Mouse (Mus musculus) liver (tissue): ENCODE results near the gene Gpc6.

ENCODE experiments used
- DNase-seq: peaks from one replicate; pipeline ENCODE4 v3.0.0-alpha.2; 2020; ENCODE audit warnings: mixed read lengths

Gene Gpc6

DNA sequence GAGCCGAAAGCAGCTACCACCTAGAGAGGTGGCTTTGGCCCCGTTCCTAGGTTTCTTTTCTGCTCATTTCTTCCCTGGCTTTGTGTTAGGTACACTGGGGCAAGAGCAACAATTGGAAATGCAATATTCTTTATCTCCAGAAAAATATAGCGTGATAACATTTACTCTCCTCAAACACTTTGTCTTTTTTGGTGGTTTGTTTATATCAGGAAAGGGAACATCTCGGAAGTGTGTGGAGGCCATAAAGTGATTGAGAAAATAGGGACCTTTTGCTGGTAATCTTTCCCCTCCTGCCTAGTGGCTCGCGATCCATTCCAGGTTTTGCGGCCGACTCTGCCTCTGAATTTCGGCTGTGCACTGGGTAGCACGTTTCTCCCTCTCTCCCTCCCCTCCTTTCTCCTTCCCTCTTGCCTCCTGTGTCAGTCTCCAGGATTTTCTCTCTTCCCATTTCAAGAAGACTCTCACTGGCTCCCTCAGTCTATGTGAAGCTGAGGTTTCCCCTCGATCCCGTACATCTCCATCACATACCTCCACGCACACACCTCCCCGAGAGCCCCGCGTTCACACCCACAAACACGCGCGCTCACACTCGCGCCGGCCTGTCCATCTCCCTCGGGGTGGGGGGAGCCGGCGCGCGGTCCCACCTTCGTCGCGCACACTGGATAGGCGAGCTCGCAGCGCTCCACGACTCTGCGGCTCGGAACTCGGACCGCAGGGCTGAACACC is at the start of gene Gpc6:
TSS of gene Gpc6 (plus strand) at position 440 of the 726 bp plus-strand sequence.
- peak; percentile 60 for DNase-seq

- DNase-seq: no peak
These were observed 42.6 kb upstream of the Gpc6 start for GRCm38 (mm10) chr14:116882480-116883044.

- DNase-seq: no peak
These were observed 30.8 kb upstream of the Gpc6 start for GRCm38 (mm10) chr14:116894316-116894715.

- DNase-seq: no peak
These were observed 27.1 kb upstream of the Gpc6 start for GRCm38 (mm10) chr14:116897971-116898370.

DNA sequence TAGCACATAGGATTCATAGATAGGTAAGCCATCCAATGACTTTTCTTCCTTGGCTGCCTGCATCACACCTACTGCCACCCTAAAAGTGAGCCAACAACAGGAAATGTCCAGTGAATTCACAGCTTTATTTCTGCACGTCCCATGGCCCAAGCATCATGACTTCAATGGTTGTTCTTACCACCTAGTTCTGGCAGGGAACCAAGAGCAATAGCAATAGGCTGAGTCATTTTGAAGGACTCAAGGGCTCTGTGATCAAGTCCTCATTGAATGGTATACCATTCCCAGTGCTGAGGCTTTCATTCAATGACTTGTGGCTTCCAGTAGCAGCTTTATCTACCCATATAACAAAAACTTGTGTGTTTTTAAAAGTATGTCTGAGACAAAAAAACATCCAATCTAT is 13.3 kb upstream of the Gpc6 start:
- DNase-seq: no peak

GRCm38 (mm10) chr14:116916874-116917273 is 8.2 kb upstream of the Gpc6 start:
- DNase-seq: no peak

DNA sequence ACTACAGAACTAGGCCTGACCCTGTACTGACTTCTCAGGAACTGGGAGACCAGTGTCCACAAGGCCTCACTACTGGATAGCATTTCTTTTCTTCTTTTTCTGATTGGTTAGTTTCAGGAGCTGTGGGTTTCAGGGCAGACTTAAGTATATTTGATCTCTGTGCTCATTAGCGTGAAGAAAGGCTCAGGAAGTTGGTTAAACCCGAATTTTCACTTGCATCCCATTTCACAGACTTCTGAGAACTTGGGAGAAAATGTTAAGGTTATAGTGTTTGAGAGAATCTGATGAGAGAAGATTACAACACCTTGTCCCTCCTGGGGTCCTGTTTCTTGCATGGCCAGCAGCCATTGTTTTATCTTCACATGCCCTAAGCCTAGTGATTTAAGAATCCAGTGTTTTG is 849 bp upstream of the Gpc6 start:
- no peak for DNase-seq

GRCm38 (mm10) chr14:116925691-116926403 is 732 bp downstream of the Gpc6 start:
- DNase-seq: peak; percentile 27

- peak; percentile 48 for DNase-seq
These were observed 1.5 kb downstream of the Gpc6 start for GRCm38 (mm10) chr14:116926404-116927171.

DNA sequence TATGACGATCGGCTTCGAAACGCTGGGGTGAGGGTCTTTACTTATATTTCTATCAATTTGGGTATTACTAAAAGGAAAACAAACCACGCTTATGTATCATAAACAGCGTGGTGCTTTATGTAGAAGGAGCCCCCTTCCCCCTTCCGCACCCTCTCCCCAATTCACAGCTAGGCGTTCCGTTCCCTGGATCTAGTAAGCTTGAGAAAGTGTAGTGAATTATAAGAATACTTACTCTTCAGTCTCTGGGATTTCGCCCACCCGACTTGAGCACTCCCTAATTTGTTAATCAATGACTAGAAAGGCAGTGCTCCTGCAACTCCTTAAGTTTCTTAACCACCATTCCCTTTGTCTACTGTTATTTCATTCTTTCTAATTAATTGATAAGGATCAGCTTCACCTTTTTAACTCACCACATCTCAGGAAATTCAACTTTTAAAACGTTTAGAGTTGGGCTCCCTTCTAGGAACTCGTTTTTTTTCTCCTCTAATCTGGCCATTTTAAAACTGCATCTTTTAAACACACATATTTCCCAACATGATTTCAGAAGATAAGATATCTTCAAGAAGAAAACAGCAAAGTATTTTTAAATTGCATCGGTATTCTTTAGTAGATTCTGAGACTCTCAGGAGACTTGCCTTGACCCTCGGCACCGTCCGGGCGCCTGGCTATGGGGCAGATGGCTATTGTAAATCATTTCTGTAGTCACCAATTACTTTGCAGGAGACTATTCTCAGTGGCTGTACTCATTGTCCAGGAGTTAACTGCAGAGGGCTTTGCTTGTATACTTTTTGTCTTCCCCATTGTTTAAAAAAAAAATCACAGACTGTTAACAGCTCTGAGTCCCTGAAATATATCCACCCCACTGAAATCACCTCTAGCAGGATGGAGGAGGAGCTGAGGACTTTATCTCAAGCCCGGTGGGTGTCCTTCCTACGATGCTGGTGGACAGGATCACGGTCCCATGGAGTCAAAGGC is 2.5 kb downstream of the Gpc6 start:
- no peak for DNase-seq

- no peak for DNase-seq
These were observed 3.3 kb downstream of the Gpc6 start for GRCm38 (mm10) chr14:116928395-116928794.

GRCm38 (mm10) chr14:116928796-116929529 is 3.8 kb downstream of the Gpc6 start:
- DNase-seq: no peak

GRCm38 (mm10) chr14:116933825-116934224 is 8.7 kb downstream of the Gpc6 start:
- DNase-seq: no peak

- DNase-seq: no peak
These were observed 12.9 kb downstream of the Gpc6 start for GRCm38 (mm10) chr14:116937910-116938560.

- DNase-seq: no peak
These were observed 13.6 kb downstream of the Gpc6 start for GRCm38 (mm10) chr14:116938735-116939134.

DNA sequence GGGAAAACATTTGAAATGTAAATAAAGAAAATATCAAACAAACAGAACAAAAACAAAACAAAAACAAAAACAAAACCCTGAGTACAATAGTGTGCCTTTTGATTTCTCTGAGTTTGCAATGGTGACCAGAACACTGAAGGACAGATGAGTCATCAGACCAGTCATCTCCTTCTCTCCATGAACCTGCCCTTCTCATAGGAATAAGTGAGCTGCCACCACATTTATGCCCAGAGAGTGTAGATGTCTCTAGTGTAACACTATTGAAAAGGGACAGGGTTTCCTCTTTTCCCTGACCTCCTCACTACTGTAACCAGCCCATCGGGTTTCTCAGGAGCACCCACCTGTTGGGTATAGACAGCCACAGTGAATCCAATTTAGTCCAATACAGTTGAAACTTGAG is 14.4 kb downstream of the Gpc6 start:
- no peak for DNase-seq

GRCm38 (mm10) chr14:116941772-116942171 is 16.7 kb downstream of the Gpc6 start:
- no peak for DNase-seq

- DNase-seq: no peak
These were observed 18.6 kb downstream of the Gpc6 start for GRCm38 (mm10) chr14:116943751-116944150.

DNA sequence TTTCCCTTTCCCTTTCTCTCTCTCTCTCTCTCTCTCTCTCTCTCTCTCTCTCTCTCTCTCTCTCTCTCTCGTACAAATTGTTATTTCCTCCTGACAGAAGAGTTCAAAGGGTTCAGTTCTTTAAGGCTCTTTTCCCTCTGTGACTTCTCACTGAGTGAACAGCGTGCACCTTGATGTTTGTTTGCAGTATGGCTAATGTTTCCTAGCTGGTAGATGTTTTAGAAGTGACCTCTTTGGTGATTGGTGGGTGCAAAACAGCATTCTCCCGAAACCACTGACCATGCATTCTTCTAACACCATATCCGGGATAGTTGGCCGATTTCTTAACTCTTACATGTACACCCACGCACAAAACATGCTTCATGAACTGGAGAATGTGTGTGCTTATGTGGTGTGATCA is 20.9 kb downstream of the Gpc6 start:
- no peak for DNase-seq

GRCm38 (mm10) chr14:116947461-116947860 is 22.3 kb downstream of the Gpc6 start:
- no peak for DNase-seq
